Mouse (Mus musculus) forebrain, embryonic 15.5 days (tissue): ENCODE results near the gene Vstm4. TPM values are rescaled to one million over a fixed set of nuclear protein-coding genes. Genes with fewer than 3 reads are reported as not detected.

Experiments used
- ATAC-seq: fragments of 200-750 bp; cut with Nextera tagmentation; replicated peaks from 2 replicates; pipeline ENCODE4 v1.8.0; 2017; ENCODE audit warnings: mild to moderate bottlenecking, moderate TSS enrichment, moderate library complexity
- H3K27ac ChIP-seq: fragments of 300-500 bp; sonication (generic); replicated peaks from 2 replicates; pipeline ENCODE4 v1.5.1; 2015; ENCODE audit warnings: mild to moderate bottlenecking, inconsistent platforms
- H3K27me3 ChIP-seq: fragments of 300-500 bp; sonication (generic); 2 replicates; pipeline ENCODE4 v1.6.1; 2015; ENCODE audit warnings: inconsistent platforms
- H3K36me3 ChIP-seq: fragments of 300-500 bp; sonication (generic); 2 replicates; pipeline ENCODE4 v1.6.1; 2015; ENCODE audit warnings: mild to moderate bottlenecking, inconsistent platforms
- H3K4me1 ChIP-seq: fragments of 300-500 bp; sonication (generic); 2 replicates; pipeline ENCODE4 v1.6.1; 2015; ENCODE audit warnings: inconsistent platforms
- H3K4me2 ChIP-seq: fragments of 300-500 bp; sonication (generic); replicated peaks from 2 replicates; pipeline ENCODE4 v1.6.1; 2015; ENCODE audit warnings: mild to moderate bottlenecking, inconsistent platforms
- H3K4me3 ChIP-seq: fragments of 300-500 bp; sonication (generic); 2 replicates; pipeline ENCODE4 v1.5.1; 2015; ENCODE audit warnings: mild to moderate bottlenecking, inconsistent platforms
- H3K9ac ChIP-seq: fragments of 300-500 bp; sonication (generic); replicated peaks from 2 replicates; pipeline ENCODE4 v1.6.1; 2015; ENCODE audit warnings: mild to moderate bottlenecking, inconsistent platforms
- H3K9me3 ChIP-seq: fragments of 300-500 bp; sonication (generic); 2 replicates; pipeline ENCODE4 v1.6.1; 2016; ENCODE audit warnings: inconsistent platforms
- WGBS: fragments of 180-500 bp; shearing (Covaris S2); methylation state at CpG from one replicate; pipeline ENCODE4 v1.1.7; 2015; ENCODE audit warnings: mixed read lengths; 5-methylcytosine and 5-hydroxymethylcytosine counted together
- polyA plus RNA-seq: library from polyadenylated mRNA; unstranded; fragments of >200 nt; fragmentation: Nextera tagmentation; extraction: Ambion mirVana; gene quantifications from 2 replicates; pipeline ENCODE4 v1.2.1, GENCODE M21; 2015

Vstm4 gene
- polyA plus RNA-seq, 1 experiment from 2014 or later = 7.1 TPM

DNA sequence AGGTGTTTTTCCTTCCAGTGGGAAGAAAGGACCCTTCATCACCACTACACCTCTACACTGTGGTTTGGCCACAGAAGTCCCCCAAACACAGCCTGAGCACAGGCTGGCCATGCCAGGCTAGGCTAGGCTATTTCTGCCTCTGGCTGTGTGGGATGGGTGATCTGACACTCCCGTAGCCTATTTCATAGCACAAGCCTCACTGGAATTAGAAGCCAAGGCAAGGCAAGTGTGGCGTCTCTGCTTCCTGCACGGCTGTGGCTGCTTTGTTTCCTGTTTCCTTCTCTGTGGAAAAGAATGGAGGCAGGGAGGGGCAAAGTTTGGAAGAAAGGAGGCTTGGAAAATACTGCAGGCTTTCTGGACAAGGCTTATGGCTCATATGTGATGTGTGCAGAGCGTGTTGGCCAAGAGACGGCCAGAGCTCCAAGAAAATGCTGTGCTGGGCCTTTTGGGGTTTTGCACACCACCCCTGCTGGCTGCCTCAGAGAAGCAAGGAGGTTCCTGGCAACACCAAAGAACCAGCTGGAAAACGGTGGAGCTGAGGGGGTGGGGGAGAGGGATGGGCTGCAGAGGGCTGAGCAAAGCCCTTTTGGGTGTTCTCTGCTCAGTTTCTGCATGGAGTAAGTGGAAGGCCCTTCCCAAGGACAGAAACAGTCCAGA is 28.4 kb upstream of the Vstm4 start:
- peaks cover 4% of the 10 kb centered on the region; the same call in 1 of the 2 replicates for H3K4me1 ChIP-seq
- H3K36me3 ChIP-seq = no peaks in the 10 kb centered on the region
- H3K4me2 ChIP-seq = no peak overlapping the region
- H3K9me3 ChIP-seq = no peaks in the 10 kb centered on the region
- WGBS = 48% methylated on average over 6 of the region's 6 CpGs
- no peak overlapping the region for H3K4me3 ChIP-seq
- no peak overlapping the region for H3K9ac ChIP-seq
- H3K27ac ChIP-seq = no peak overlapping the region
- H3K27me3 ChIP-seq = no peaks in the 10 kb centered on the region
- no peak for ATAC-seq

DNA sequence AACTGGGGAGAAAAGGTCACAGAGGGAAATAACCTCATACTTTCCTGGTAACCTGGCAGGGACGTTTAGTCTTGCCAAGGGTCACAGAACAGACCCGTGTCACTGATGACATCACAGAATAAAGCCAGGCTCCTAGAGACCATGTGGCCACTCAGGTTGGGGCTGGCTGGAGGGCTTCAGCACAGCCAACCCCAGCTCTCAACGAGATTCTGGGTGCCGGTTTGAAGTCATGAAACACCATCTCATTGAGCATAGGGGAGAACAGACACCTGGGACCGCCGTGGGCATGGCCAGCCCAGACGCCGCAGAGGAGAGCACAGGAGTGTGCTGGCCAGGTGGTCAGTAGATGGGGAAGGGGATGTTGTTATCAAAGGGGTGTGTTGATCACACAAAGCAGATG is 22.7 kb upstream of the Vstm4 start, which contains the start of gene Fam170b:
Fam170b (plus strand) TSS at position 116 of the 400 bp plus-strand sequence.
- Histone ChIP-seq H3K9me3 (no peaks in the 10 kb centered on the region), H3K9ac (no peak within 1 kb of the TSS), H3K27me3 (no peaks in the 10 kb centered on the region), H3K4me3 (no peak within 1 kb of the TSS), H3K4me2 (no peak within 1 kb of the TSS), H3K36me3 (no peaks in the 10 kb centered on the region), H3K4me1 (no peaks in the 10 kb centered on the region), H3K27ac (no peak within 1 kb of the TSS)
- WGBS = 88% methylated on average over 8 of the region's 8 CpGs
- no peak for ATAC-seq

DNA sequence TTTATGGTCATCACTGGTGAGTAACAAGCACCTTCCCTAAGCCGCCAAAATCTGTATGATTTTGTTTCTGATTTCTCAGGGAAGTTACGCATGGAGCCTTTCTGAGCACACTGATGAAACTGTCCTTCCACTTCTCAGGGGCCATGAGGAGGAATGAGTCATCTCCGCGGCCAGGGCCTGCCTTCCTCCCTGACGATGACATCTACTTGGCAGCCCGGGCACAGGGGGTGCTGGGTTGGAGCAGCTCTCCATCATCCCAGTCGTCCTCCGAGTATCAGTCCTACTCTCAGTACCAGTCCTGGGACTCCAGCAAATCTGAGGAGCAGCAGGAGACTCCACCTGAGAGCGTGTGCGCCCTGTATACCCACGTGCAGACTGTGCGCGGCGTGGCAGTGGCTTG is 21.4 kb upstream of the Vstm4 start:
- no peaks in the 10 kb centered on the region for H3K36me3 ChIP-seq
- H3K4me3 ChIP-seq = no peak overlapping the region
- ATAC-seq = no peak
- H3K9ac ChIP-seq = no peak overlapping the region
- 87% methylated on average over 14 of the region's 14 CpGs for WGBS
- no peaks in the 10 kb centered on the region for H3K9me3 ChIP-seq
- H3K27me3 ChIP-seq = no peaks in the 10 kb centered on the region
- no peaks in the 10 kb centered on the region for H3K4me1 ChIP-seq
- H3K4me2 ChIP-seq = no peak overlapping the region
- no peak overlapping the region for H3K27ac ChIP-seq

DNA sequence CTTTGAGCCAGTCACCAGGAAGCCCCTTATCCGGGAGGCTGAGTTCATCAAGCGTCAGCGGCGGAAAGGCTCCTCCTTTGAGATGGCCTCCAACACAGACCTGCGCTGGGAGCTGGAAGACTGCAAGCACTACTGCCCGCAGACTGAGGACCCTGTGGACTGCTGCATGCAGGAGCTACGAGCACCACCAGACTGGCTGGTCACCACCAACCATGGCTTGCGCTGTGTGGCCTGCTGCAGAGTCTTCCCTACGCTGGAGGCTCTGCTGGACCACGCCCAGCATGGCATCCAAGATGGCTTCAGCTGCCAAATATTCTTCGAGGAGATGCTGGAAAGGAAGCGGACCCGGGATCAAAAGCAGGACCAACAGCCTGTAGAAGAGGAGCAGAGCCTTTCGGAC is 21.0 kb upstream of the Vstm4 start:
- H3K4me3 ChIP-seq = no peak overlapping the region
- H3K27me3 ChIP-seq = no peaks in the 10 kb centered on the region
- H3K4me1 ChIP-seq = no peaks in the 10 kb centered on the region
- H3K9ac ChIP-seq = no peak overlapping the region
- WGBS = 89% methylated on average over 14 of the region's 14 CpGs
- no peaks in the 10 kb centered on the region for H3K9me3 ChIP-seq
- no peaks in the 10 kb centered on the region for H3K36me3 ChIP-seq
- no peak overlapping the region for H3K4me2 ChIP-seq
- no peak for ATAC-seq
- no peak overlapping the region for H3K27ac ChIP-seq

DNA sequence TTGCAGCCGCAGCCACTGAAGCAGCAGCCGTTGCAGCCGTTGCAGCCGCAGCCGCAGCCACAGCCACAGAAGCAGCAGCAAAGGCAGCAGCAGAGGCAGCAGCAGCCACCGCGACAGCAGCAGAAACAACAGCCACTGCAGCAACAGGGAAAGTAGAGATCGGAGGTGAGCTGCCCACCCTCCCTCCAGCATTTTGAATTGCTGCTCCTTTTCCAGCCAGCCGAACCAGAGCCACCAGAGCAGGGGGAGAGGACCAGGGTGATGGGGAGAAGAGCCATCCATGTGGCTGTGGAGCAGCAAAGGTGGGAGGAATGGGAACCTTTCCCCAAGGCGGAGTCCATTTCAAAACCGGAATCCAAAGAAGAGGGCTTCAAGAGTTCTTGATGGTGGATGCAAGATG is 20.4 kb upstream of the Vstm4 start:
- Histone ChIP-seq H3K36me3 (no peaks in the 10 kb centered on the region), H3K4me2 (no peak overlapping the region), H3K27me3 (no peaks in the 10 kb centered on the region), H3K4me1 (no peaks in the 10 kb centered on the region), H3K9me3 (no peaks in the 10 kb centered on the region), H3K9ac (no peak overlapping the region), H3K4me3 (no peak overlapping the region), H3K27ac (no peak overlapping the region)
- ATAC-seq = no peak
- 93% methylated on average over 11 of the region's 11 CpGs for WGBS

DNA sequence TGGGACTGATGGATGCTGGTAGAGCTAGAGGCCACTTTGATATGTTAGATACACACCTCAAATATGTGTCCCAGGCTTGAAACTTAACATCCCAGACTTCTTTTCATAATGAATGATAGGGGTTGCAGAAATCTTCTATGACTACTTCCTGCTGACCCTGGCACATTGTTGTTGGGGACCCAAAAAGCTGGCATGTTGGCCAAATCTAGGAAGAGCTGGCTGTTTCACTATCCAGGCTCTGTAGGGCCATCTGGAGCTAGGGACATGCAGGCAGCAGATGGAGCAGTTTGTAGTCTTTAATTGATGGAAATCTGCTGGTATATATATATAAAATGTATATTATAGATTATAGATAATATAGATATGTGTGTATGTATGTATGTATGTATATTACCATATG is 14.5 kb upstream of the Vstm4 start:
- Histone ChIP-seq H3K27me3 (no peaks in the 10 kb centered on the region), H3K4me1 (no peaks in the 10 kb centered on the region), H3K9me3 (no peaks in the 10 kb centered on the region), H3K36me3 (no peaks in the 10 kb centered on the region), H3K9ac (no peak overlapping the region), H3K4me3 (no peak overlapping the region), H3K27ac (no peak overlapping the region), H3K4me2 (no peak overlapping the region)
- ATAC-seq = no peak

DNA sequence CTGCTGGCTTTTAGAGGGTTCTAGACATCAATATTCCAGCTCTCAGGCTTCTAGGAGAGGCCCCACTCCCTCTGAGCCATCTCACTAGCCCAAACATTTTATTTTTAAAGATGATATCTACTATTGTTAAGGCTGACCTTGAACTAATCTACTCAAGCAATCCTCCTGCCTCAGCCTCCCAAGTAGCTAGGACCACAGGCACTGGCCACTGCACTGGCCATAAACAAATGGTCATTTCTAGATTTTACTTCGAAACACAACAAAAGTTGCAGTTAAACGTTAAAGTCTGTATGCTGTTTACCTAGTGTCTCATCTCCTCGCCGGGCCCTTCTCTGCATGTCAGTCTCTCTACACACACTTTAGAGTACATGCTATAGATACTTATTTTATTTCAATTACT is 2.5 kb upstream of the Vstm4 start:
- H3K36me3 ChIP-seq = no peaks in the 10 kb centered on the region
- H3K4me1 ChIP-seq = peaks cover 8% of the 10 kb centered on the region
- H3K9me3 ChIP-seq = no peaks in the 10 kb centered on the region
- no peaks in the 10 kb centered on the region; the same call in 1 of the 2 replicates for H3K27me3 ChIP-seq
- no peak for ATAC-seq
- H3K4me3 ChIP-seq = no peak overlapping the region
- H3K27ac ChIP-seq = no peak overlapping the region
- H3K4me2 ChIP-seq = no peak overlapping the region
- H3K9ac ChIP-seq = no peak overlapping the region
- 93% methylated on average over 4 of the region's 4 CpGs for WGBS

DNA sequence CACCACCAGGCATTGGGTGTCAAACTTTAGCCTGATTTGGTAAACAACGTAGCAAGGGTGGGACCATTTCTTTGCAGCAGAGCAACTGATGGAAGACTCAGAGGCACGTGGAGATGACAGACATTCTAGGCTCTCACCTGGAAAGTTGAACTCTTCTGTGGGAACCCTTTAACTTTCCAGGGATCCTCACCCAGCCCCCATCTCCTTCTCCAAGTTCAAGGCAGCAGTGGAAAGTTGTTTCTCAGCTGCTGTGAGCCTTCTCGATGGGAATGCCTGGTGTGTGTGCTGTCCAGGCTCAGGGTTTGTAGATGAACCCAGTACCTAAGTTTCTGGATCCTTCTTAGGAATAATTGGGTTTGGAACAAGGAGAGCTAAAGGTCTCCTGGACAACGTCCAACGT is 310 bp upstream of the Vstm4 start:
- peak overlapping the region; percentile 96 for H3K4me2 ChIP-seq
- no peak overlapping the region for H3K27ac ChIP-seq
- H3K36me3 ChIP-seq = no peaks in the 10 kb centered on the region
- H3K4me1 ChIP-seq = peaks cover 8% of the 10 kb centered on the region
- H3K9ac ChIP-seq = no peak overlapping the region
- H3K4me3 ChIP-seq = peak overlapping the region; percentile 55
- WGBS = 41% methylated on average over 5 of the region's 5 CpGs
- no peak for ATAC-seq
- no peaks in the 10 kb centered on the region for H3K9me3 ChIP-seq
- H3K27me3 ChIP-seq = no peaks in the 10 kb centered on the region; the same call in 1 of the 2 replicates

DNA sequence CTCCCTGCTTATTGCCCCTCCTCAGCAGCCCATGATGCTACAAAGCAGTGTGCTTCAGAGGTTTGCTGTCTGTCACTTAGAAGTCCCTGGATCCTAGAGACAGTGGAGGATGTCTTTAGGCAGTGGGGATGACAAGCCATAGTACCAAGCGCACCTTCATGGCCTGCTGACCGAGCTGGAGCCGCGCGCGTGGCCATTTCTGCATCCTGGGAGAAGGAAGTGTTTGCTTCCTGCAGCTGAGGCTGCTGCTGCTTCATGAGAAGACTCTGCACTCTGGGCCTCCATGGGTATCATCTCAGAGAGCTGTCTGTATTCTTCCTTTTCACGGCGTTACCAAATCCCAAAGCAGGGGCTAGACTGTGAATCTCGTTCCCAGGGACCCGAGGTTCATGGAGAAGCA is 1.8 kb downstream of the Vstm4 start:
- no peak overlapping the region for H3K4me2 ChIP-seq
- WGBS = 93% methylated on average over 10 of the region's 10 CpGs
- H3K27ac ChIP-seq = no peak overlapping the region
- ATAC-seq = no peak
- H3K4me3 ChIP-seq = no peak overlapping the region
- H3K9ac ChIP-seq = no peak overlapping the region
- H3K9me3 ChIP-seq = no peaks in the 10 kb centered on the region
- no peaks in the 10 kb centered on the region for H3K36me3 ChIP-seq
- H3K4me1 ChIP-seq = peaks cover 8% of the 10 kb centered on the region
- H3K27me3 ChIP-seq = no peaks in the 10 kb centered on the region; the same call in 1 of the 2 replicates

DNA sequence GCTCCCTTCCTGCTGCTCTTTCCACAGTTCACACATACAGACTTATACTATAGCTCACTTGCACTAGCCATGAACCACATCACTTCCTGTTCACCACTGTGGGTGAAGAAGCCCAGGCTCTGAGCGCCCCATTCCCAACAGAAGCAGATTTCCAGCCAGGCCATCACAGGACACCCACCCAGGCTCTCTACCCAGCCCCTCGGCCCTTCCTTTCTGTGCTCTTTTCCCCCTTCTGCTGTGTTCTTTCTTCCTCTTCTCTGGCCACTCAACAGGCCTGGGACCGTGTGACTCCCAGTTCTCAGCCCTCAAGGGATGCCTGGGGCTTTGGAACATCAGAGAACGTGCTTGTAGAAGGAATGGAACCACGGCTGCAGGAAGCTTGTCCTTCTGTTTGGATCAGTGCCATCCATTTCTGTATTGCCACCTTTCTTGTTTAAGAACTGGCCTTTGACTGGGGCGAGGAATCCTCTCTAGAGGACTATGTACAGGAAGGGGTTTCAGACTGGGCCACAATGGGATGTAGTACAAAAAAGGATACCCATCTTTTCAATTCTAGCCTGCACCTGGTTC is 2.5 kb downstream of the Vstm4 start:
- Histone ChIP-seq H3K36me3 (no peaks in the 10 kb centered on the region), H3K4me1 (peaks cover 8% of the 10 kb centered on the region), H3K27me3 (no peaks in the 10 kb centered on the region; the same call in 1 of the 2 replicates), H3K9me3 (no peaks in the 10 kb centered on the region), H3K4me2 (no peak overlapping the region), H3K4me3 (no peak overlapping the region), H3K27ac (no peak overlapping the region), H3K9ac (no peak overlapping the region)
- no peak for ATAC-seq
- 77% methylated on average over 6 of the region's 6 CpGs for WGBS

DNA sequence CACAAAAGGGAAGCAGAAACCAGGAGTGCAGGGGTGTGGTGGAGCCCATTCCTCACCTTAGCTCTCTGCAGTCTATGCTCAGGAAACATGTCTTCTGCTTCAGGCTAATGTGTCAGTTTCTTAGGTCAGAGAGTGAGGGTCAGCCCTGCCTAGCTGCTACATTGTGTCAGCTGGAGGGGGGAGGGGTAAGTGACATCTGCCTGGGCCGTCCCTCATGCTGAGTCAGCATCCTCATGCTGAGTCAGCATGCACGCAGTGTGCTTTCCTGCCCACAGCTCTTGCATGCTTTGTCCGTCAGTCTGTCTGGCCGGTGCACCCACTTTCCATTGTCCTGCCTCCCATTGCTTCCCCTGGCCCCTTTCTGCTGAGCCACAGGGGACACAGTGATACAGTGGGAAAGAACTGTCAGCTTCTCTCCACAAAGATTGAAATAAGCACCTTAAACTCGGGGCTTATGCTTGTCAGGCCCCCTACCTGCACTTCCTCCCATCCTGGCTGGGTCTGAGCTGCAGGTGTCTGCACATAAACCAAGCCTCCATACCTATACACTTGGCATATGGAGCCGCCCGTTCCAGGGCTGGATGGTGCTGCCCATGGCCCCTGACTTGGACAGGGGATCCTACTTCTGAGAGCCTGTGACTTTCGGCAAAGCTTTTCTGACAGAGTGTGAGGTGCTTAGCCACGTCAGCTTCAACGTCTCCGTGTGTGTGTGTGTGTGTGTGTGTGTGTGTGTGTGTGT is 3.4 kb downstream of the Vstm4 start:
- Histone ChIP-seq H3K4me2 (no peak overlapping the region), H3K4me1 (peaks cover 8% of the 10 kb centered on the region), H3K27ac (no peak overlapping the region), H3K27me3 (no peaks in the 10 kb centered on the region; the same call in 1 of the 2 replicates), H3K4me3 (no peak overlapping the region), H3K9me3 (no peaks in the 10 kb centered on the region), H3K9ac (no peak overlapping the region), H3K36me3 (no peaks in the 10 kb centered on the region)
- 65% methylated on average over 11 of the region's 11 CpGs for WGBS
- no peak for ATAC-seq

DNA sequence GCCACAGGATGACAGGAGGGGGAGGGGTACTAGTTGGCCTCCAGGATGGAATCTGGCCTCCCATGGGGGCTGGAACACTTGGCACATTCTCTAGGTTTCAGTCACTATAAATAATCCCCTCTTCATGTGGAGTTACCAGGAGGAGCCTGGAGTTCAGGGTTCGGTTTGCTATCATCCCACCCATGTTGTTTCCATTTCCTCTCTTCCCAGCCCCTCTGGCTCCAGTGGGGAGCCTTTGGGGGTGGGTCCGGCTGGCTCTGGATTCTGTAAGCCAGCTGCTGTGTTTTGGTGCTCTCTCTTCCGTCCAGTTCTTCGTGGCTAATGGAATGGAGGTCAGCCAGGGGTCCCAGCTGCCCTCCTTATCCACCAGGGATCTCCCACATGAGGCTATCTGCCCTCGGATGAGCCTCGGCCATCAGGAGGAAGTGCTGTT is 4.6 kb downstream of the Vstm4 start:
- Histone ChIP-seq H3K9me3 (no peaks in the 10 kb centered on the region), H3K36me3 (no peaks in the 10 kb centered on the region), H3K4me3 (no peak overlapping the region), H3K4me2 (no peak overlapping the region), H3K9ac (no peak overlapping the region), H3K27ac (no peak overlapping the region), H3K27me3 (no peaks in the 10 kb centered on the region; the same call in 1 of the 2 replicates), H3K4me1 (peaks cover 8% of the 10 kb centered on the region)
- 44% methylated on average over 6 of the region's 6 CpGs for WGBS
- no peak for ATAC-seq
